Mouse (Mus musculus) limb, embryonic 15.5 days (tissue): ENCODE results near the gene Gm10912. TPM values are rescaled to one million over a fixed set of nuclear protein-coding genes. Genes with fewer than 3 reads are reported as not detected.
"Not testable (repeated sequence)": the region's sequence is repeated elsewhere in the genome, so short reads cannot be mapped to it uniquely, and the experiment has no call there.

Source experiments
- ATAC-seq: fragments of 200-750 bp; cut with Nextera tagmentation; 2 replicates; pipeline ENCODE4 v1.8.0; 2017; ENCODE audit warnings: low read depth, moderate TSS enrichment; ENCODE audit not compliant: insufficient number of reproducible peaks, low FRiP score, low TSS enrichment
- H3K27ac ChIP-seq: fragments of 300-500 bp; sonication (generic); 2 replicates; pipeline ENCODE4 v1.5.1; 2015; ENCODE audit warnings: moderate library complexity, mild to moderate bottlenecking, inconsistent platforms
- H3K27me3 ChIP-seq: fragments of 300-500 bp; sonication (generic); 2 replicates; pipeline ENCODE4 v1.6.1; 2015; ENCODE audit warnings: inconsistent platforms
- H3K36me3 ChIP-seq: fragments of 300-500 bp; sonication (generic); 2 replicates; pipeline ENCODE4 v1.6.1; 2015; ENCODE audit warnings: inconsistent platforms
- H3K4me1 ChIP-seq: fragments of 300-500 bp; sonication (generic); 2 replicates; pipeline ENCODE4 v1.6.1; 2015; ENCODE audit warnings: inconsistent platforms
- H3K4me2 ChIP-seq: fragments of 300-500 bp; sonication (generic); 2 replicates; pipeline ENCODE4 v1.6.1; 2015; ENCODE audit warnings: mild to moderate bottlenecking, inconsistent platforms
- H3K4me3 ChIP-seq: fragments of 300-500 bp; sonication (generic); 2 replicates; pipeline ENCODE4 v1.5.1; 2015; ENCODE audit warnings: mild to moderate bottlenecking, inconsistent platforms
- H3K9ac ChIP-seq: fragments of 300-500 bp; sonication (generic); 2 replicates; pipeline ENCODE4 v1.6.1; 2015; ENCODE audit warnings: inconsistent platforms
- H3K9me3 ChIP-seq: fragments of 300-500 bp; sonication (generic); 2 replicates; pipeline ENCODE4 v1.6.1; 2016; ENCODE audit warnings: inconsistent platforms
- WGBS: fragments of 180-500 bp; shearing (Covaris S2); methylation state at CpG from one replicate; pipeline ENCODE4 v1.1.7; 2015; 5-methylcytosine and 5-hydroxymethylcytosine counted together
- polyA plus RNA-seq: library from polyadenylated mRNA; unstranded; fragments of >200 nt; fragmentation: Nextera tagmentation; extraction: Ambion mirVana; gene quantifications from 2 replicates; pipeline ENCODE4 v1.2.1, GENCODE M21; 2015

The Gm10912 gene
- 0.12 TPM in 1 of 2 replicates, not detected in the other for polyA plus RNA-seq

GRCm38 (mm10) chr2:104065526-104065925 lies at the start of gene Gm10912:
TSS of gene Gm10912 (plus strand) at chr2:104065826.
- peaks cover 14% of the 10 kb centered on the region for H3K36me3 ChIP-seq
- not testable (repeated sequence) for H3K9ac ChIP-seq, H3K4me3 ChIP-seq, ATAC-seq, H3K27ac ChIP-seq, H3K9me3 ChIP-seq, H3K27me3 ChIP-seq, H3K4me1 ChIP-seq, H3K4me2 ChIP-seq
- WGBS = 76% methylated on average over 6 of the region's 6 CpGs

- no peak overlapping the region for H3K27ac ChIP-seq
- no peak overlapping the region for H3K4me3 ChIP-seq
- no peak overlapping the region for H3K4me2 ChIP-seq
- H3K4me1 ChIP-seq = 0 out of 2 replicates have a peak, but pooled peaks cover 2% of the 10 kb centered on the region
- H3K36me3 ChIP-seq = no peaks in the 10 kb centered on the region
- ATAC-seq = no peak
- no peaks in the 10 kb centered on the region for H3K9me3 ChIP-seq
- H3K9ac ChIP-seq = no peak overlapping the region
- no peaks in the 10 kb centered on the region for H3K27me3 ChIP-seq
- 77% methylated on average over 7 of the region's 7 CpGs for WGBS
Observed at GRCm38 (mm10) chr2:104023096-104023495, 42.5 kb upstream of the Gm10912 start.

GRCm38 (mm10) chr2:104024656-104025055 lies 41.0 kb upstream of the Gm10912 start:
- Histone ChIP-seq H3K9me3 (no peaks in the 10 kb centered on the region), H3K27me3 (no peaks in the 10 kb centered on the region), H3K4me2 (no peak overlapping the region), H3K9ac (no peak overlapping the region), H3K4me3 (no peak overlapping the region), H3K36me3 (no peaks in the 10 kb centered on the region), H3K27ac (no peak overlapping the region), H3K4me1 (peaks cover 12% of the 10 kb centered on the region; the same call in 1 of the 2 replicates)
- no peak for ATAC-seq
- 92% methylated on average over 4 of the region's 4 CpGs for WGBS

GRCm38 (mm10) chr2:104027458-104028138 lies 38.0 kb upstream of the Gm10912 start, which contains the start of gene Fbxo3:
TSS of gene Fbxo3 (plus strand) at chr2:104027721.
- Histone ChIP-seq H3K9ac (peak within 1 kb of the TSS; percentile 91), H3K4me2 (peak within 1 kb of the TSS; percentile 75), H3K4me1 (peaks cover 15% of the 10 kb centered on the region; the same call in 1 of the 2 replicates), H3K36me3 (peaks cover 5% of the 10 kb centered on the region), H3K27ac (peak within 1 kb of the TSS; percentile 44), H3K4me3 (peak within 1 kb of the TSS; percentile 81), H3K27me3 (no peaks in the 10 kb centered on the region), H3K9me3 (no peaks in the 10 kb centered on the region)
- under 1% methylated on average over 39 of the region's 44 CpGs for WGBS
- ATAC-seq = peak; percentile 91

DNA sequence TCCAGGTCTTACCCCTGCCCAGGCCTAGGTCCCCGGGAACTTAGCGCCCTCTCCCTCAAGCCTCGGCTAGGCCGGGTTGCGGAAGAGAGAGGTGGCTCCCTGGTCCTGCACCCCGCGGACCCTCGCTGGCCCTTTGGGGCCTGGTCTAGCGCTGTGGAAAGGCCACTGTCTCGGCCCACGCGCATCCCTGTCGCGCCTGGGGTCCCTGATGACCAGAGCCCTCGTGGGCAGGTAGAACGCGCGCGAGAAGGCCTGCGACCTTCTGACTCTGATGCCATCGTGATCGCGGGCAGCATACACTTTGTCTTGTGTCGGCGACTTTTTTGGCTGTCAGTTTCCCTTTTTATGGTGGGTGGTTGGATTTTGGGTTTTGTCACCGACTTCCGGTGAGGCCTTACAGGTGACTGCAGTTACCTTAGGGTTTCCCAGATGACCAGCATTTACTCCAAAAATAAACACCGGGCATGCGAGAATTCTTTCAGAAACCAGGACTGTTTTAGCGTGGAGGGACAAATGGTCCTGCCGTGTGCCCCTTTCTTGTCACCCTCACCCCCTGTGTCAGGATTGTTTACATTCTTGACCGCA lies 37.4 kb upstream of the Gm10912 start, which contains the start of gene 4931422A03Rik:
Gene 4931422A03Rik, minus strand, starts transcription at position 223 of the 585 bp plus-strand sequence.
- H3K4me1 ChIP-seq = peaks cover 15% of the 10 kb centered on the region; the same call in 1 of the 2 replicates

DNA sequence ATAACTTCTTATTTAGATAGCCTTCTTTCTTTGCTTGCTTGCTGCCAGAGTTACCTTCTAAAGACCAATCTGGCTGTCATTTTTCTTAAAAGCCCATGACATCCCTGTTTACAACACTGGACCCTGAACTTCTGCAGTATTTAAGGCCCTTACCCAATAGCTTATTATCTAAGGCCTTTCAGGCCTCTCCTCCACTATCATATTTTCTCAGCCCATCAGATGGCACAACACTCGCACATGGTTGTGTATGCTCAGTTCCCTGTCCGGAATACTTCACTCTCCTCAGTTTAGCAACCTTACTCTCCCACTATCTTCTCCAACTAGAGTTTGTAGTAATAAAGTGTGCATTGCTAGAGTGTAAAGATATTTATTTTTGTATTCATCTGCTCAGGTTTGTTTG lies 36.6 kb upstream of the Gm10912 start:
- no peaks in the 10 kb centered on the region for H3K9me3 ChIP-seq
- WGBS = 75% methylated on average over 2 of the region's 2 CpGs
- no peak for ATAC-seq
- H3K4me1 ChIP-seq = peaks cover 15% of the 10 kb centered on the region; the same call in 1 of the 2 replicates
- H3K4me3 ChIP-seq = peak overlapping the region; percentile 81
- H3K27ac ChIP-seq = no peak overlapping the region
- H3K27me3 ChIP-seq = no peaks in the 10 kb centered on the region
- no peak overlapping the region for H3K9ac ChIP-seq
- H3K36me3 ChIP-seq = peaks cover 10% of the 10 kb centered on the region
- peak overlapping the region; percentile 75 for H3K4me2 ChIP-seq

More for the DNA sequence above, 37.4 kb upstream of the Gm10912 start, which contains the start of gene 4931422A03Rik:
- H3K4me2 ChIP-seq = peak within 1 kb of the TSS; percentile 75
- peak; percentile 32 for ATAC-seq
- no peaks in the 10 kb centered on the region for H3K9me3 ChIP-seq
- peak within 1 kb of the TSS; percentile 91 for H3K9ac ChIP-seq
- H3K36me3 ChIP-seq = peaks cover 5% of the 10 kb centered on the region
- peak within 1 kb of the TSS; percentile 44 for H3K27ac ChIP-seq
- no peaks in the 10 kb centered on the region for H3K27me3 ChIP-seq
- H3K4me3 ChIP-seq = peak within 1 kb of the TSS; percentile 81
- WGBS = under 1% methylated on average over 32 of the region's 32 CpGs

DNA sequence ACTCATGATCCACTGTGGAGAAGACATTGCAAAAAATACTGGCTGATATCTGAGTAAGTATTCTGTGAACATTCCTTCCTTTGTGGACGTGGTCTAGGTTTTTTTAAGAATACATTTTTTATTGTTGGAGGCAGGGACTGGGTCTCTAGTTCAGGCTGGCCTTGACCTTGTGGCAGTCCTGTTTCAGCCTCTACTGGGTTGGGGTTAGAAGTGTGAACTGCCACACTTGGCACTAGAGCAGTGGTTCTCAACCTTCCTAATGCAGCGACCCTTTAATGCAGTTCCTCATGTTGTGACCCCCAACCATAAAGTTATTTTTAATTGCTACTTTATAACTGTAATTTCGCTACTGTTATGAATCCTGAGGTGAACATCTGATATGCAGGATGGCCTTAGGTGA lies 35.2 kb upstream of the Gm10912 start:
- 85% methylated on average over 3 of the region's 3 CpGs for WGBS
- peaks cover 12% of the 10 kb centered on the region for H3K36me3 ChIP-seq

GRCm38 (mm10) chr2:104032056-104032455 lies 33.6 kb upstream of the Gm10912 start:
- no peak for ATAC-seq
- no peak overlapping the region for H3K27ac ChIP-seq
- H3K27me3 ChIP-seq = no peaks in the 10 kb centered on the region
- H3K4me3 ChIP-seq = no peak overlapping the region
- H3K9ac ChIP-seq = no peak overlapping the region
- peaks cover 15% of the 10 kb centered on the region; the same call in 1 of the 2 replicates for H3K4me1 ChIP-seq
- H3K36me3 ChIP-seq = peaks cover 23% of the 10 kb centered on the region
- WGBS = 89% methylated on average over 3 of the region's 3 CpGs
- H3K9me3 ChIP-seq = no peaks in the 10 kb centered on the region
- no peak overlapping the region for H3K4me2 ChIP-seq

More for the DNA sequence above, 35.2 kb upstream of the Gm10912 start:
- peaks cover 15% of the 10 kb centered on the region; the same call in 1 of the 2 replicates for H3K4me1 ChIP-seq
- H3K4me2 ChIP-seq = no peak overlapping the region
- no peak overlapping the region for H3K4me3 ChIP-seq
- no peaks in the 10 kb centered on the region for H3K27me3 ChIP-seq
- H3K27ac ChIP-seq = no peak overlapping the region
- no peaks in the 10 kb centered on the region for H3K9me3 ChIP-seq
- no peak for ATAC-seq
- no peak overlapping the region for H3K9ac ChIP-seq

DNA sequence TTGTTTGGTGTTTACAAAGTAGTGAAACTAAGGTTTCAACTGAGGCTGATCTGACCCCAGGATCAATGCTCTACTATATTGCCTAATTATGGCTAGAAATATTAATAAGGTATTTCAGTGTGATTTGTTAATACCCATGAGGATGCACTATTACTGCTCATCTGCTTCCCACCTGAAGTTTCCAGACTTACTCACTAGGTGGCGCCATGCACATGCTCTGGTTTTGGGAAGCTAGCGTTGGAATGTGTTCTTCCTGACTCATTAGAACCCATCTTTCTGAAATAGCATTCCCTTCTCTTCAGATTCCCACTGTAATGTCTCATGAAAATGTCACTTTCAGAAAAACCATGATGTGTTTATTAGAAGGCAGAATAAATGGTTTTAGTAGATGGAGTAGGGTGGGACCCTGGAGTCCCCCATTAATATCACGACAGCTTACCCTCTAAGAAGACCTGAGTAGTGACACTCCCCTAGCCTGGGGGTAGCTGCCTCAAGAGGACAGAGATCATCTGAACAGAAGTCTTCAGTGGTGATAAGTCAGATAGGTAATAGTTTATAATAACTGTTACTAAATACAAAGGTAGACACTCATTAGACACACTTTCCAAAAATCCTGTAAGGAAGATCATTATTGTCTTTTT lies 30.7 kb upstream of the Gm10912 start:
- Histone ChIP-seq H3K9ac (no peak overlapping the region), H3K4me3 (no peak overlapping the region), H3K4me1 (peaks cover under 1% of the 10 kb centered on the region; the same call in 1 of the 2 replicates), H3K4me2 (no peak overlapping the region), H3K27ac (no peak overlapping the region), H3K36me3 (peaks cover 40% of the 10 kb centered on the region), H3K27me3 (no peaks in the 10 kb centered on the region), H3K9me3 (no peaks in the 10 kb centered on the region)
- 27% methylated on average over 3 of the region's 3 CpGs for WGBS
- ATAC-seq = no peak

- peaks cover 45% of the 10 kb centered on the region for H3K36me3 ChIP-seq
- no peaks in the 10 kb centered on the region for H3K4me1 ChIP-seq
- H3K4me3 ChIP-seq = no peak overlapping the region
- H3K9ac ChIP-seq = no peak overlapping the region
- H3K4me2 ChIP-seq = no peak overlapping the region
- H3K27me3 ChIP-seq = no peaks in the 10 kb centered on the region
- no peak for ATAC-seq
- no peak overlapping the region for H3K27ac ChIP-seq
- H3K9me3 ChIP-seq = no peaks in the 10 kb centered on the region
- WGBS = 88% methylated on average over 6 of the region's 6 CpGs
Observed at GRCm38 (mm10) chr2:104035595-104035994, 30.0 kb upstream of the Gm10912 start.

DNA sequence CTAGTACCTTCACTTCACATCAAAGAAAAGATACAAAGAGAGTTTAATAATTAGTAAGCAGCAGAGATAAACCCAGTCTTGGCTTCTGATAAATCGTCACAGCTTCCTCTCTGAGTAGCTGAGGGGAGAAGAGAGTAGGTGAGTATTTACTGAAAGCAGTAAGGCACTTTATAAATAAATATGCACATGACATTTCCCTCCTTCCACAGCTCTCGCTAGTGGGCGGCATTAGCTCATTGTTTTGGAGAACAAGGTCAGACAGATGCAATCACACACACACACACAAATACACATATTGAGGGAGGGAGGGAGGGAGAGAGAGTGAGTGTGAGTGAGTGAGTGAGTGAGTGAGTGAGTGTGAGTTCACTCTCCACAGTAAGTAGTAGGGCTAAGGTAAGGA lies 29.3 kb upstream of the Gm10912 start:
- H3K36me3 ChIP-seq = peaks cover 49% of the 10 kb centered on the region
- no peak overlapping the region for H3K9ac ChIP-seq
- no peak overlapping the region for H3K4me2 ChIP-seq
- no peak overlapping the region for H3K27ac ChIP-seq
- no peaks in the 10 kb centered on the region for H3K9me3 ChIP-seq
- no peaks in the 10 kb centered on the region for H3K4me1 ChIP-seq
- no peak overlapping the region for H3K4me3 ChIP-seq
- ATAC-seq = no peak
- no peaks in the 10 kb centered on the region for H3K27me3 ChIP-seq
- WGBS = 79% methylated on average over 3 of the region's 3 CpGs

DNA sequence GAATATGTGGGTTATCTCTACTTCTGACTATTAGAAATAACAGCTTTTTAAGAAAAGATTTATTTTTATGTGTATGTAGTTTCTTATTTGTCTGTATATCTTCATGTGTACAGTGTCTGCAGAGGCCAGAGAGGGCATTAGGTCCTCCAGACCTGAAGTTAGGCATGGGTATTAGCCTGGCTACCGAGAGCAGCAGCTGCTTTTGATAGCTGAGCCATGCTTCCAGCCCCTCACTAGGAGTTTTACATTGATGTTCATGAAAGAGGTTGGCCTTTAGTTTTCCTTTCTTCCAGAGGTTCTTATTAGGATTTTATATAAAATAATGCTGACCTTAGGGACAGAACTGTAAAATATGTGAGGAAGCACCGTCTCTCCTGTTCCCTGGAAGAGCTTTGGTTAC lies 27.4 kb upstream of the Gm10912 start:
- H3K4me2 ChIP-seq = no peak overlapping the region
- H3K27ac ChIP-seq = no peak overlapping the region
- ATAC-seq = no peak
- H3K4me1 ChIP-seq = no peaks in the 10 kb centered on the region
- no peaks in the 10 kb centered on the region for H3K9me3 ChIP-seq
- 59% methylated on average over 2 of the region's 2 CpGs for WGBS
- no peak overlapping the region for H3K9ac ChIP-seq
- H3K36me3 ChIP-seq = peaks cover 47% of the 10 kb centered on the region
- H3K4me3 ChIP-seq = no peak overlapping the region
- no peaks in the 10 kb centered on the region for H3K27me3 ChIP-seq
